Mouse (Mus musculus): ENCODE measurements around the gene Nf2.

- TF ChIP-seq CTCF (IDR thresholded peaks at IDR 0.05; ENCODE audit: borderline replicate concordance, control insufficient read depth, extremely low read depth, insufficient read depth, low read length, poor library complexity) (no peak), POLR2A (IDR thresholded peaks at IDR 0.05; ENCODE audit: control insufficient read depth, extremely low read depth, insufficient read depth, low read length, poor library complexity) (no peak)
Measured at GRCm38 (mm10) chr11:4719961-4720360, 129.4 kb downstream of the Nf2 start.

All from thymus, adult 2 months (tissue).